Mouse (Mus musculus) gastrocnemius, postnatal 36 days (tissue): ENCODE results near the gene Nfib. TPM values are rescaled to one million over a fixed set of nuclear protein-coding genes. Genes with fewer than 3 reads are reported as not detected.
"Not testable (repeated sequence)": the region's sequence is repeated elsewhere in the genome, so short reads cannot be mapped to it uniquely, and the experiment has no call there.

ENCODE experiments used
- DNase-seq, 2 experiments: peaks; one replicate each; pipeline ENCODE4 v3.0.0; 2022
- intact Hi-C: fragments of 180-260 bp; cut with DNase I; formaldehyde crosslinking; loops from one replicate; pipeline ENCODE4 v1.15.1; 2025
- total RNA-seq, 2 experiments: library from RNA; stranded (reverse); gene quantifications; 2 replicates each; pipeline ENCODE4 v1.2.3; 2021

The Nfib gene
- total RNA-seq, 2 experiments from 2014 or later = 74.8 to 75.9 TPM

DNA sequence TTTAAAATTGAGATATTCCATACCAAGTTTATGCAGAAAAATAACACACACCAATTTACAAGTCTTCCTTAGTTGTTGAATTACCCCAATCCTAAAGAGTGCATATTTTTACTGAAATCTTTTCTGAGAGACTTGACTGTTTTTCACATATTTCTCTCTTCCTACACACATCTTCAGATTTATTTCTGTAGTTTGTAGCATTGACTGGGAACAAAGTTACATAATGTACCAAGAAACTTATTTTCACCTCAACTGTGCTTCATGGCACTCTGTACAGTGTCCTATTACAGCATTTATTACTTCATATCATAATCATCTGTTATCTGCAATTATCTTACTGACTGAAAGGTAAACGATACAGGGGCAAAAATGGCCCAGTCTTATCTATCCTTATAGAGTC lies 406.9 kb downstream of the Nfib start:
- intact Hi-C loops = no loop called here
- no peak for DNase-seq

DNA sequence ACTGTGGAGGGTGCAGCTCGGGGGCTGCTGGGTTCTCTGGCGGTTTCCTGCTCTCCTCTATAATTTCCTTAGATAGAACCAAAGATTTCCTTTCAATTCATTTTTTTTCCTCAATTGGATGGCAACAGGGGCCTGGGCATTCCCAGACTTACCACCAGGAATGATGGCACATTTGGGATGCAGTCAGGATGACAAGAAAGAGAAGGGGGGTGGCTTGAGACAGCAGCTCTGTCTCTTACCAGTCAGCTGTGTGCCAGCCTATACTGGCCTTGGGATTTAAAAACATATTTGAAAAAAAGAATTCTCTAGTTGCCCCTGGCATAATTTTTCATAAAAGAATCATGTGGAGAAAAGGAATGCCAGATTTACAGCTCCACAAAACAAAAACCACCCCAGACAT lies 408.0 kb downstream of the Nfib start:
- intact Hi-C loops = no loop called here
- DNase-seq = no peak

DNA sequence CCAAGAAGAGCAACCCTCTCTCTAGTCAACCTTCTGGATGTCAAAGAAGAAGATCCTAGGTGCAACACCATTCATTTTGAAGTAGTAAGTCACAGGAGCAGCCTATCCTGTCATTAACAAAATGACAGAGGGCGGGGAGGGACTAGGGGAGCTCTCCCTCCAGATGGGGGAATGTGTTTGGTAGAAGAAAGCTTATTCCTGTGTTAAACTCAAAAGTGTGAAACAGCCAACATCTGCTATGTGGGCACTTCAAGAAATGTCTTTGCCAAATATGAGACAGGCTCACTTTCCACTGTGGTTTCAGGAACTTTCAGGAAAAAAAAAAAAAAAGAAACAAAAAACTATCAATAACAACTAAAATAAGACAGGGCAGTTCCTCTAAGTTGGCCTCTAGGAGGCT lies 411.5 kb downstream of the Nfib start:
- intact Hi-C loops = no loop called here
- DNase-seq = no peak

DNA sequence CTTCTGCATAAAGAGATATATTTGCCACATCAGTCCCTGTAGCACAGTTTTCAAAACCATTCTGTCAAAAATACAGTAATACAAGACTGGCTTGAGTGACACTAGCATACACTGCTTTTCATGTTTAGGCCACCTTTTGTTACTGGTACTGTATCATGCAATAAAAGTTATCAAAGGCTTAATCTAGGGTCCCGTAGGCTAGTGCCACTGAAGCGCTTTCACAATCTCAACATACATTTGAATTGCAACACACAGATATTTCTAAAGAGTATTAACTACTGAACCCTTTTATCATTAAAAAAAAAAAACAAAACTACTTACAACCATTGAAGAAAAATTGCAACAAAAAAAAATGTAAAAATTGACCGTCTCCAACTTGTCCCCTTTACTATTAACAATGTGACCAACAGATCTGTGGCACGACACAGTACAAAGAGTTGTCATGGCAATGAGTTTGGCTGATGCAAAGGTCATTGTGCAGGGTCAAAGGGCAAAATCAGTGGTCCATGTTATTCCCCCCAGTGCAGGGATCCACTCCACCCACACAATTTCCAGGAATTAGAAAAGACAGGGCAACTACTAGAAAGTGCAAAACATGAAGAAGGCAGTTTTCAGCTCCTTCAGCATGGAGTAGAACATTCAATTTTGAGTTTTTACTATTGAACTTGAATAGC lies 414.2 kb downstream of the Nfib start:
- DNase-seq = no peak
- intact Hi-C loops = no loop called here

DNA sequence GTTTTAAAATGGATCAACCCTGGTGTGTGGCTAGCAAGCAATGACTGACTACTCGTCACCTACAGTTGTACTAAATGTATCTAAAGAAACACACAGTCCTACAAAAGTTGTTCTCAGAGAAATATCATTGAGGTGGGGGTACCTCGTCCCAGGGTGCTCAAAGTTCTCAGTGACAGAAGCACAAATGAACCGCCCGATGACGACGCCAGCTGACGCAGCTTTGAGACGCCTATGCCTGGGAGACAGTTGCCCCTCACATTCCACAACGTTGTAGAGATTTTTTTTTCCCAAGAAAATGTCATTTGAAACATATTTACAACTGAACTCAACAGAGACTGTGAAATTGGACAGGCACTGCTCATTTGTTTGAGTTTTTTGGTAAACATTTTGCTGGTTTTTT lies 414.9 kb downstream of the Nfib start:
- DNase-seq = no peak
- intact Hi-C loops = no loop called here

DNA sequence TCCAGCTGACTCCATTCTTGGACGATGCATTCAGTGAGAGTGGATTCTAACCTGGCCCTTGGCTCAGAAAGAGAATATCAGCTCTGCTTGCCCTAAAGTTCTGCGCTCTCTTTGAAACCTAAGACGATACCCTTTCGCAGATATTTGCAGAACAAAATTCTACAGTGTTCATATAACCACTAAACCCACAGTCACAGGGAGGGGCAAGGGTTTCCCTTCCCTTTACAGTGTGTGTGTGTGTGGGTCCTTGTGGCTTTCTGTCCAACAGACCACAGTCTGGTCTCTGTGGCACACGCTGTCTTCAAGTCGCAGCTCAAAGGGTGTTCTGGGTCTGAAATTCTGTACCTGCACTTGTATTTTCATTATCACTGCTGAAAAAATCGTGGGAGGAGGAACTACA lies 416.0 kb downstream of the Nfib start:
- DNase-seq = no peak
- intact Hi-C loops = no loop called here

DNA sequence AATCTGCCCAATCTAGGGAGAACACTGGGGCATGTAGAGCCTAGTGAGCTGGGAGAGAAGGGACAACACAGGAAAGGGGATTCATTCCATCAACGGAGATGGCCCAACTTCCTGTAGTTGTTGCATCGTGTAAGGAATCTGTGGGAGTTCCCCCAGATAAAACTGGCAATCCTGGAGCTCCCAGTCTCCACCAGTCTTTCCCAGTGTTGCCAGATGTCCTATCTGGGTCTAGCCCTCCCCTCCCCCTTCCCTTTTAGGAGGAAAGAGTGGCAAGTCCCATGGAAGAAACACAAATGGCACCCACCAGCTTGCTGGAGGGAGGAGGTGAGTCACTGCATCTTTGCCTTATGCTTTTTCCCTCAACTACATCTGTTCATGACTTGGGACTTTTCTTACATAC lies 417.4 kb downstream of the Nfib start:
- DNase-seq = no peak
- intact Hi-C loops = no loop called here

DNA sequence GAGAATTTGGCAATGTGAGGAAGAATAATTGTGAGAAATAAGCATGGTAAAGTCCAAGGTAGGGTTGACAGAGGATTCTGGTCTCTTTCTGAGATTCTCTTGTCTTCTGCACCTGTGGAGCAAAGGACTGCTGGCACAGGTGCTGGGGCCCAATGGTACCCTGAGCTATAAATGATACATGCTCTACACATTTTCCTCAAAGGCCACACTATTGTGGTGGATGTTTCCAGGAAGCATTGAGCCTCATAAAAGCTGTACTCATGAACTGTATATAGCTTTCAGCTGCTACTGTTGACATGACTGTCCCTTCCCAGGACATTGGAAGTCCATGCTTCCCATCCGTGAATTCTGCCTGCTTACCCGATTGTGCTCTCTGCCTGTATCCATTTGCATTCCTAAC lies 418.1 kb downstream of the Nfib start:
- intact Hi-C loops = no loop called here
- no peak for DNase-seq

DNA sequence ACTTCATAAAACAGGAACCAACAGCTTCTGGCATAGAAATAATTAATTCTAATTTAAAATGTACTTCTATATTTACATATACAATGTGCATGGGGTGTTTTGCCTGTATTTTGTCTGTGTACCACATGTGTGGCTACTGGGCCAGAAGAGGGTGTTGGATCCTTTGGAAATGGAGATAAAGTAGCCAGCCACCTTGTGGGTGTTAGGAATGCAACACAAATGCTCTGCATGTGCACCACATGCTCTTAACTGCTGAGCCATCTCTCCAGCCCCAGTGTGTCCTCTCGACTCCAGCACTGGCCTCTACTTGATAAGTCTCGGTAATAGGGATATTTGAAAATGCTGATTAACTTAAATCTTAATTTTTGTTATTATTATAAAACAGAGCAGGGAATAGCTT lies 418.6 kb downstream of the Nfib start:
- intact Hi-C loops = no loop called here
- DNase-seq = no peak

DNA sequence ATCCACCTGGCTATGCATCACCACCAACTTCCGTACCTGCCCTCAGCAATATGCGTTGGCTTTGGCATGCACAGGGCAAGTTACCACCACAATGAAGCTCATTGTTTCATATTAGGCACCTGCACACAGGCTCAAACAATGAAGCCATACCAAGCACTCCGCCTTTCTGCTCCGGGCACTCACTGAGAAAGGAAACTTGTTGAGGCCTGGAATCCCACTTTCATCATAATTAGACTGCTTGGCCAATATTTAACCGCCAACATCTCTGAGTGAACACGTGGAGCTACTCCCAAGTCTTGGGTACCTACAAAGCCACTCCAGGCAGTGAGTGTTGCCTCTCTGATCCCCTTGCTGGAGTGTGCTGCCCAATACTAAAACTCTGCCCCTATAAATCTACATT lies 422.0 kb downstream of the Nfib start:
- no peak for DNase-seq
- intact Hi-C loops = no loop called here

DNA sequence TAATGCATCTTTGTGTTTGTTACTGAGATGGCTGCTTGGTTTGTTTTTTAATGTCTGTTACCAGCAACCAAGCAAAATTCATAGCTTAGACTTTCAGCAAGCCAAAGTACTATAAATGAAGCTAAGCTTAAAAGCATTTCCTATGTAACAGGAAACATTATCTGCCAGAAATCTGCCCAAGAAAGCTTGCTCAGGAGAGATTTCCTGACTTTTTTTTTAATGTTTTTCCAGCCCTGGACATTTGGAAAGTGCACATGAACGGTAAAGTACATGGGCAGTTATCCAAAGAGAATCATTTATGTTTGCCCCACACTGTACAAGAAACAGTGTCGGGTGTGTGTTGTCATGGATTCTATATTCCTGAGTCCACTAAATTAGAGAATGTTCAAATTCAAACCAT lies 429.6 kb downstream of the Nfib start:
- intact Hi-C loops = no loop called here

DNA sequence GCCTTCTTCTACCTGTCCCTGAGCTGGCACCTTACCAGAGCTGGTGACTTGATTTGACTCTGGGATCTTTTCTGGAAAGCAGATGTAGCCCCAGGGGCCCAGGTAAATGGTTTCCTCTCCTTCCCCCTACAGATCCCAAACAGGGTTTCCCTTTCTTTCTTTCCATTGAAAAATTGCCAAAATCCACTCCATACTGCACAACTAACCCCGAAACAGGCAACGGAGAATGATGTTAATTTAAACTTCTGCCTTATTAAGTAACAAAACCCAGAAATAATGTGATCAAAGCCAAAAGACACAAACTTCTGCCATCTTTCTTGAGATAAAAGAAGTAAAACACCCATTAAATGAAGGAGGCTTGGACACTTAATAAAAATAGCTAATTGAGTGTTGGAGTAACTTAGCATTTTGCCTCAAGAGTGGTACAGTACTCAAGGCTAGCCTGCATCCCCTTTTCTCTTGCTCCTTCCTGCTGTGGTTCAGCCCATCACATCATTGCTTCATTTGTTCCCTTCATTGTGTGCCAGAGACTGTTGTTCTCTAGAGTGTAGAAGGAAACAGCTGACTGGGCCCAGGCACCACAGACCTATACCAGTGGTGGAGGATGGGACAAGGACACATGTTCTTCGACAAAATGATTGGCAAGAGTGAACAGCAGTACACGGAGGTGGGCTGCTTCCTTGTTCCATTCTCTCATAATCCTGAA lies 432.3 kb downstream of the Nfib start:
- DNase-seq = no peak
- intact Hi-C loops = no loop called here

More for the DNA sequence above, 429.6 kb downstream of the Nfib start:
- DNase-seq = no peak

DNA sequence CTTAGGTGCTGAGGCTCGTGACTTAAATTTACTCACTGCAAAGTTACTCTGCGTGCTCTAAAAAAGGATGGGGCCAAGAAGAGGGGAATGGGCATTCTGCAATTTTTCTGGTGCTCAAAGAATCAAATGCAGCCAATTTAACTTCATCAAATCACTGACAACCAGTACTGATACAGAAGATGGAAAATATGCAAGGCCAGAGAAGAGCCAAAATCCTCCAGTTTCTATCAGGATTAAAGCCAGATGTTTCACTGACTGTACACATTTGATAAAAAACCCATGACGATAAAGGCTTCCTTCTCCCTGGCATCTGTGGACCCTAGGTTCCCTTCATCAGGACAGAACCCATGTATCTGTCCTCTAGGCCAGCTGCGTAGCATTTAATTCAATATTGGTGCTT lies 433.5 kb downstream of the Nfib start:
- intact Hi-C loops = no loop called here
- no peak for DNase-seq

DNA sequence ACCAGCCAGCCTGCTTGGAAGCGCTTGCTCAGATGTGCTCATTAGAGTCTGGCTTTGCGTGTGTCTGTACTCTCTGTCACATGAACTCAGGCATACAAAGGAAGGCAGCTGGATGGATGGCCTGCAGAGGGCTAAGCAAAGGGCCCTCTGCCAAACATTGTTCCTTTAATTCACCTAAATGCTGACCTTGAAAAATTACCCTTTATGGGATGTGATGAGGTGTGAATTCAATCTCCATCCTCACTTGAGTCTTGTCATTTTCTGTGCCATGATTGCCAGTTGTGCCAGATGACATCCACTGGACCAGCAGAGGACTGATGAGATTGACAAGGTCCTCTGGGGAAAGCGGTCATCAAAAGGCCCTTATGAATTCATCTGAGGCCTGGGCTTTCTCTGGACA lies 434.0 kb downstream of the Nfib start:
- intact Hi-C loops = no loop called here
- no peak for DNase-seq

DNA sequence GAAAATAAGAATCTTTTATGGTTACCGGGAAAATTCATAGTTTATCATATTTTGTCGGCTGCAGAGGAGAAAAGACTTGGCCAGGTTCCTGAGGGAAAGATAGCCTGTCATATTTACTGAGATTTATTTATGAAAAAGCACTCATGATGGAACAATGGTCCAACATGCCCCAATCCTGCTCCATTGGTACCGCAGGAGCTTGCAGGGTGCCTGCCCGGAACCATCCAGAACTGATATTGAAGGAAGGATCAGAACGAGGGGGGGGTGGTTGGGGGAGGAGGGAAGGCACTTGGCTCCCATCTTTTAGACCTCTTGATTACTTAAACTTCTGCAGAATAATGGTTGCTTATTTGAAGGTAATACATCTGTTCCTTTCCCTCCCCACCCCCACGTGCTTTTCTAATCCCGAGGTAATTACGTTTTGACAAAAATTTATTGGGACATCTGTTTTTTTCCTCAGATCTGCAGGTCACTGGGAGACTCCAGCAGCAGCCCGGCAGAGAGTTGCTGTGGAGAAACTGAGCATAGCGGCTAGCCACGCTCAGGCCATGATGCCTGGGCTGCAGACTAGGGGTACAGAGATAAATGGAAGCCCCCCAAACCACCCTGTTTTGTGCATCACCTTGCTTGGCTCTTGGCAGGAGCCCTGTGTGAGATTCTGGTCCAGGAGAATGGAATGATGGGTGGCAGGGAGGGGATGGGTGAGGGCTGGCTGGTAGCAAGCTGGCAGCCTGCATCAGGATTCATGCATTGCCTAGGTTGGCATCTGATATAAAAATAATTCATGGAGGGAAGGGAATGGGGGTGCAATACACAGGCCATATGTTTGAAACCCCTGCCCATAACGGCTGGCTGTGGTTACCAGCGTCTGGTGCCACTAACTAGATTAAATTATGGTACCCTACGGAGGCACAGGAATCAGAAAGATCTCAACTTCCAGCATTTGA lies 437.4 kb downstream of the Nfib start:
- intact Hi-C loops = no loop called here
- no peak for DNase-seq

DNA sequence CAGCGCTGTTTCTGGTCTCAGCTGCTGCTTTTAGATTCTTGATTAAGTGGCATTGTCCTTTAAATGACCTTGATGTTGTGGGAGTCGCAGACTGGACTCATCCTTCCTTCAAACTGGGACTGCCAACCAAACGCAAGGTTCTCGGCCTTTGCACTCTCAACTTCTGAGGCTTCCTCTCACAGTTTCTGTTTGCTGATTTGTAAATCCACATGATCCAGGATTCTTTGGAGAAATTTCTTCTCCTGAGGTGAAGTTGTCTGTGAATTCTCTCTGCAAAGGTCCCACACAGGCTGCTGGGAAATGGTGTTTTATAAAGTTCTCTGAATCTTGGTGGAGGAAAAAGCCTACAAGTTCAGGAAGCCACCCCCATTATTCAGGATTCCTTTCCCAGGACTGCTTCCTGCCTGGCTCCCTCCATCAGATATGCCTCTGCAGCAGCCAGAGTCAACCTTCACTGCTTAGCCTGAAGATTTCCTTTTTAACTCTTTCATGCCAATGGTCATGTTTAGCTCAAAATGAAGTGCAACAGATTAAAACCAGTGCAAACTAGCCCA lies 439.4 kb downstream of the Nfib start:
- intact Hi-C loops = no loop called here
- DNase-seq = no peak

DNA sequence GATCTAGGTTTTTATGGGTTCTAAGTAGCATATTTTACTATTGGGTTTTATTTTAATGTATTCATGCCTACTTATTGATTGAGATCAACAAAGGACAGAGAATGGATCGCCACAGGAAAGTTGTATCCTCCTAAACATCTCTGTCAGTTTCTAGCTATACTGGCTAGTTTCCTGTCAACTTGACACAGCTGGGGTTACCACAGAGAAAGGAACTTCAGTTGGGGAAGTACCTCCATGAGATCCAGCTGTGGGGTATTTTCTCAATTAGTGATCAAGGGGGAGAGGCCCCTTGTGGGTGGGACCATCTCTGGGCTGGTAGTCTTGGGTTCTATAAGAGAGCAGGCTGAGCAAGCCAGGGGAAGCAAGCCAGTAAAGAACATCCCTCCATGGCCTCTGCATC lies 447.0 kb downstream of the Nfib start:
- intact Hi-C loops, DNase-seq: not testable (repeated sequence)

DNA sequence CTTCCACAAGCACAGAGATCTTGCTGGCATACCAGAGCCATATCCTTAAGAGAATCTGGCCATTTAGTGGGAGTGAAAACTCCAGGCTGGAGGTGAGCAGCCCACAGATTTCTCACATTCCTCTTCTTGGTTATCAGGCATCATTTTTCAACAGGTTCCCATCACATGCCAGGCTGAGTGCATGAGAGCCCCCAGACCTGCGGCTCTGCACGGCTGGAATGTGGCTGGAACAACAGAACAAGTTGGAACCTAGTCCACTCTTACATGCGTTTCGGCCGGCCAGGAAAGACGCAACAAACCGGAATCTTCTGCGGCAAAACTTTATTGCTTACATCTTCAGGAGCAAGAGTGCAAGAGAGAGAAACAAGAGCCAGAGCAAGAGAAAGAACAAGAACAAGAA lies 453.5 kb downstream of the Nfib start:
- no peak for DNase-seq
- intact Hi-C loops = no loop called here

DNA sequence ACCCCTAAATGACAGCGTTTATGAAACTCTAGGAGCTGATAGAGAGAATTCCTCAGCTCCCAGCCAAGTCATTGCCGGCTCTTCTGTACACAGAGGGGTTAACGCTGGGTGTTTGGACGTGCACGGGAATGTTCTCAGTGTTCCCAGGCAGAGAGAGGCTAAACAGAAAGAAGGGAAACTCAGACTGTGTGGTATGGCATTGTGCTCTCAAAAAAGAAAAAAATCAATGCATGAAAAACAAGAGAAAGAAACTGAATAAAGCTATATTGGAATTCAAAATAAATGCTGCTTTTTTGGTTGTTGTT lies 455.2 kb downstream of the Nfib start:
- intact Hi-C loops = no loop called here
- no peak for DNase-seq

DNA sequence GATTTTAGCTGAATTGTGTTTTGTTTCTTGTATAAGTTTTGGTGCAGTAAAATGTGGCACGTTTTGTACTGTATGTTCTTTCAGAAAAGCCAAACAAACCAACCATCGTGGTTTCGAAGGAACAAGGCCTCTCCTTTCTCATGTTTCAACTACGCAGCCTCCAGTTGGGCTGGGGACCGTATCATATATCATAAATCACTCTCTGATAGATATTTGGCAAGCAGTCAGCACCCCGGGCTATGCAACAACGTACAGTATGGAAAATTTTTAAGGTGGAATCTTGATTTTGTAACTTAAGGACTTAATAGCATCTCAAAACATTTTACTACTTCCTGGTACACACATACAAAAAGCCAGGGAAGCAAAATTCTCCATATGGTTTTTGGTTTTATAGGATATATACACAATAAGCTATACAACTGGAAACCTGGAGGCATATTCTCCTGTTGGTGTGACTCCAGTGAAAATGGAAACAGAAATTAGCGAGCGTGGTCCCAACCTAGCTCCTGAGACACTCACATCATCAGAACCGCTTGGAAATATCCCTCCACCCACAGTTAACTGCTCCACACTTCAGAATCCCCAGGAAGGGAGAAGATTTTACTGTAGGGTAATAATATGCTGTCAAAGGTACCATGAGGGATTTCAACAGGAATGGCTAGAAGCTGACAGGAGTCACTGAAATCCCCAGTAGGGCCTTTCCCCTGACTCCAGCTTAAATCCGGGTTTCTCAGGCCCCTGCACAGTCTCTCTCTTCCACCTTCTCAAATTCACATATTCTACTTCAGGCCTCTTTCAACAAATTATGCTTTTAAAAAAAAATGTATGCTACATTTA lies 455.8 kb downstream of the Nfib start:
- DNase-seq = no peak
- intact Hi-C loops = no loop called here

DNA sequence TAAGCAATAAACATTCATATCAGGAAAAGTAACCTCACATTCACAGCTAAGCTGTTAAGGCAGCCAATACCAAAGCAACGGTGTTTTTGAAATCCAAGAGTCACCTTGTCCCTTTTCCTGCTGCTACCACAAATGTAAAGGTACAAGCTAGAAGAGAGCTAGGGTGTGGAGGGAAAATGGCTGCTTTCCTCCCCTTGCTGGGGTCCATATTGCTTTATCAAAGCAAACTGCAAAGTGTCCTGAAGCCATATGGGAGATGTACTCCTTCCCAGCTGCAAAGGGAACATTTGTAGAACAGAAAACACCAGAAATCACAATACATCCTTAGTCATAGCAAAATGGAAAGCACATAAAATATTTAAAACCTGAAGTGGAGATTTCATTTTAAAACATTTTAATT lies 456.6 kb downstream of the Nfib start:
- DNase-seq = no peak
- intact Hi-C loops = no loop called here
